Mouse (Mus musculus) megakaryocyte, embryonic 14.5 days (primary cell): ENCODE measurements around the gene Pxdn. TPM values are rescaled to one million over a fixed set of nuclear protein-coding genes. Genes with fewer than 3 reads are reported as not detected.

Experiments
- H3K27me3 ChIP-seq: replicated peaks from 2 replicates; pipeline ENCODE3; 2012; ENCODE audit warnings: inconsistent platforms
- H3K36me3 ChIP-seq: replicated peaks from 2 replicates; pipeline ENCODE3; 2012; ENCODE audit warnings: low read length, inconsistent platforms, mixed read lengths
- H3K4me1 ChIP-seq: 2 replicates; pipeline ENCODE4 v1.6.1; 2012; ENCODE audit warnings: inconsistent platforms
- H3K4me3 ChIP-seq: replicated peaks from 2 replicates; pipeline ENCODE3; 2012; ENCODE audit warnings: moderate library complexity, mild to moderate bottlenecking, inconsistent platforms
- H3K9me3 ChIP-seq: 2 replicates; pipeline ENCODE4 v1.6.1; 2012; ENCODE audit warnings: inconsistent platforms
- FLI1 ChIP-seq: IDR thresholded peaks from 2 replicates; pipeline ENCODE4 v1.6.1; 2012; ENCODE audit warnings: low read length, inconsistent platforms, mixed read lengths
- GATA1 ChIP-seq: IDR thresholded peaks from 3 replicates; pipeline ENCODE4 v1.6.1; 2012; ENCODE audit warnings: mixed read lengths, low read length, inconsistent platforms, borderline replicate concordance
- polyA plus RNA-seq: library from polyadenylated mRNA; stranded (reverse); fragments of >175 nt; gene quantifications from 2 replicates; pipeline ENCODE4 v1.2.3, GENCODE M21; 2012; ENCODE audit warnings: low replicate concordance; ENCODE audit not compliant: insufficient read depth

Gene Pxdn
- polyA plus RNA-seq, 1 experiment: 0.02 TPM

DNA sequence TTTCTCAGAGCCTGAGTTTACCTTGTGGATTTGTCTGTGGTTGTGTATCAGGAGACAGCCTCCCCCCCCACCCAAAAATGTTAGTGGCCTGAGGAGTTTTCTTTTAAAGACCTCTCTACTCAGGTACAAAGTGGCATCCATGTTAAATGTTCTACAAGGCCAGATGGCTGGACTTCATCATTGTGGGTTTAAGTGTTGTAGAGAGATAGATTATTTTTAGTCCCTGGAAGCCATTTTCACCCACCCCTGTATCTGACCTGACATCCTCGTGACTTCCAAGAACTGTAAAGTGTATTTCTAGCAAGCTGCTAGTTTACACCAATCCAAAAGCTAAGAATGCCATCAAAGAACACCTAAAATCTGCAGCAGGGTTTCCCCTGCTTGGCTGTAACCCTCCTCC is 6.8 kb upstream of the Pxdn start:
- H3K4me3 ChIP-seq: no peak overlapping the region
- H3K9me3 ChIP-seq: no peaks in the 10 kb centered on the region
- H3K36me3 ChIP-seq: no peaks in the 10 kb centered on the region
- H3K27me3 ChIP-seq: no peaks in the 10 kb centered on the region
- no peak for TF ChIP-seq GATA1
- TF ChIP-seq FLI1: no peak
- no peaks in the 10 kb centered on the region for H3K4me1 ChIP-seq

- no peak overlapping the region for H3K4me3 ChIP-seq
- peaks cover 6% of the 10 kb centered on the region for H3K27me3 ChIP-seq
- H3K9me3 ChIP-seq: no peaks in the 10 kb centered on the region
- no peaks in the 10 kb centered on the region for H3K4me1 ChIP-seq
- no peaks in the 10 kb centered on the region for H3K36me3 ChIP-seq
- TF ChIP-seq FLI1 (no peak), GATA1 (no peak)
Measured at GRCm38 (mm10) chr12:29932951-29933350, 4.5 kb upstream of the Pxdn start.

DNA sequence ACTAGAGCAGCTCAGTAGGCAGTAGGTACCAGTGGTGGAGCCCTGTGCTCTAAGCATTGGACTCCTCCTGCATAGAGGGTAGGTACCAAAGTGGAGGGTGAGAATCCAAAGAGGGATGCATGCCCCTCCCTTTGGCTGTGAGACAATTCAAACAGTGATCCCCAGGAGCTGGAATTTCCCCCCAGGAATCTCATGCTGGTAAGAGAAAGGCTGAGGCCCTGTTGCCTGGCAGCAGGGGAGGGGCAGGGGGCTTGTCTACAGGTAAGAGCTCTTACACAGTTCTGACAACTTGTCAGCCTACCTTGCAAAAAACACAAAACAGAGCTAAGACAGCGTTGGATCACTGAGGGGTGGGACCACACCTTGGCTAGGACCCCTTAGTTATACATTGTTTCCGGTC is 3.9 kb upstream of the Pxdn start:
- H3K4me1 ChIP-seq: no peaks in the 10 kb centered on the region
- peaks cover 11% of the 10 kb centered on the region for H3K27me3 ChIP-seq
- H3K36me3 ChIP-seq: no peaks in the 10 kb centered on the region
- no peaks in the 10 kb centered on the region for H3K9me3 ChIP-seq
- no peak for TF ChIP-seq GATA1
- no peak overlapping the region for H3K4me3 ChIP-seq

DNA sequence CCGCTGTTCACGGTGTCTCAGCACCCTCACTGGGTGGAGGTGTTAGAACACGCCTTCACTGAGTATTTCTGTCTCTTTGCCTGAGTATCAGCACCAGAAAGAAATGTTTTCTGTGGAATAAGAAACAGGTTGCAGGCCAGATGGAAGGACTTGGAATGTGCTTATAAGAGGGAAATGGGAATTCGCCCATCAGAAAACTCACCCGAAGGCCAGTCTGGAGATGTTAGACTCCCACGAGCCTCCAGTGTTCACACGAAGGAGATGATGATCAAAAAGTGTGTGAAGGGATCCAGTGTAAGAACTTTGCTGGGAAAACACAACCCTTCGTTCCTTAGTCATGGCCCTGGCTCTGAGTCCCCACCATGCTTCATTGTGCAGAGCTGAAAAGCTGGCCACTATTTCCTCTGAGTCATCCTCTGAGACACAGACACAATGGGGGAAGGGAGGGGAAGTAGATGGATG is 3.3 kb upstream of the Pxdn start:
- Histone ChIP-seq H3K36me3 (no peaks in the 10 kb centered on the region), H3K4me3 (no peak overlapping the region), H3K27me3 (peaks cover 14% of the 10 kb centered on the region), H3K9me3 (no peaks in the 10 kb centered on the region), H3K4me1 (no peaks in the 10 kb centered on the region)
- TF ChIP-seq FLI1 (no peak), GATA1 (no peak)

- no peak for TF ChIP-seq FLI1
- no peak for TF ChIP-seq GATA1
- Histone ChIP-seq H3K9me3 (peaks cover 4% of the 10 kb centered on the region; the same call in 1 of the 2 replicates), H3K4me3 (peak overlapping the region; percentile 14), H3K27me3 (peaks cover 14% of the 10 kb centered on the region), H3K4me1 (no peaks in the 10 kb centered on the region), H3K36me3 (no peaks in the 10 kb centered on the region)
Measured at GRCm38 (mm10) chr12:29937851-29938375, 505 bp downstream of the Pxdn start.

DNA sequence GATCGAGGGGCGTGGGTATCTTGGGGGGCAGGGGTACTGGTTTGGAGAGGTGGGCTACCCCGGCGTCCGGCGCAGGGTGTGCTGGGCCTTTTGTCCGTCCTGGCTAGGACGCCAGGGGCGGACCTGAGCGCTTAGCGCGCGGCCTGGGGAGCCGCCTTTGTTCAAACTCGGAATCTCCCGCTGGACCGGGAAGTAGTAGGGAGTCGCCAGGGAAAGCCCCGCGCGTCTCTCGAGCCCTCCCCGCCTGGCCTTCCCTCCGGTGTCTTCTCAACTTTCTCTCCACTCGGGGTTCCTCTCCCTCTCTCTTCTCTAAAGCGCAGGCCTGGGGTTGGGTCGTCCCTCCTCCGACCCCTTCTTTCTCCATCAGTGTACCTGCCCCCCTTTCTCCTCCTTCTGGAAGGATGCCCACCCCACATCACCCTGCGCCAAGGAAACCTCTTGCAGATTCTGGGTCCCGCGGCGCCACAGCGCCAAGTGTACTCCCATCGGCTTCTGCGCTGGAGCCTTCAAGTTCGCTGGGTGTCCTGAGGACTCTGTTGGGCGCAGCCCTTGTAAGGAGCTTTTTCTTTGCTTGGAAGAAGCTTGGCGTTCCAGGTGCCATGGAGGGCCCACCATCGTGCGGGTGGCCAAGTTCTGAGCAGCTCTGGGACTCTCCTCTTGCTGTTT is 1.1 kb downstream of the Pxdn start:
- H3K4me3 ChIP-seq: no peak overlapping the region
- H3K27me3 ChIP-seq: peaks cover 14% of the 10 kb centered on the region
- H3K9me3 ChIP-seq: peaks cover 4% of the 10 kb centered on the region; the same call in 1 of the 2 replicates
- no peaks in the 10 kb centered on the region for H3K36me3 ChIP-seq
- TF ChIP-seq FLI1: no peak
- TF ChIP-seq GATA1: no peak
- no peaks in the 10 kb centered on the region for H3K4me1 ChIP-seq

DNA sequence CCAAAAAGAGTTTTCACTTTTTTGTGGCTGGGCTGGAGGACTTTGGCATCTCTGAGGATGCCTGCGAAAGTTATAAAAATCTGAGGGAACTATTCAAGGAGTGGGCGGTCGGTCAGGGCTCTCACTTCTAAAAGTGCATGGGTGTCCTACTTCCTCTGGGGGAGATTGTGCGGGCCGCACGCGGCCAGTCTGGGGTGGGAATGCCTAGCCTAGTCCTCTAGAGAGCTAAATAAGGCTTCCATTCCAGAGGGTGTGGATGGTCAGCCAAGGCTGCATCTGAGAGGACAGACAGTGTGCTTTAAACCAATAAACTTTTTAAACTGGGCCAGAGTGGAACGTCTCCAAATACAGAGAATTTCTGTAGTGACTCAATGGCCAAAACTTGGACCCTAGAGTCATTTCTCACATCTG is 1.9 kb downstream of the Pxdn start:
- no peak overlapping the region for H3K4me3 ChIP-seq
- TF ChIP-seq GATA1: no peak
- no peak for TF ChIP-seq FLI1
- no peaks in the 10 kb centered on the region for H3K4me1 ChIP-seq
- H3K36me3 ChIP-seq: no peaks in the 10 kb centered on the region
- H3K9me3 ChIP-seq: peaks cover 4% of the 10 kb centered on the region; the same call in 1 of the 2 replicates
- peaks cover 14% of the 10 kb centered on the region for H3K27me3 ChIP-seq

DNA sequence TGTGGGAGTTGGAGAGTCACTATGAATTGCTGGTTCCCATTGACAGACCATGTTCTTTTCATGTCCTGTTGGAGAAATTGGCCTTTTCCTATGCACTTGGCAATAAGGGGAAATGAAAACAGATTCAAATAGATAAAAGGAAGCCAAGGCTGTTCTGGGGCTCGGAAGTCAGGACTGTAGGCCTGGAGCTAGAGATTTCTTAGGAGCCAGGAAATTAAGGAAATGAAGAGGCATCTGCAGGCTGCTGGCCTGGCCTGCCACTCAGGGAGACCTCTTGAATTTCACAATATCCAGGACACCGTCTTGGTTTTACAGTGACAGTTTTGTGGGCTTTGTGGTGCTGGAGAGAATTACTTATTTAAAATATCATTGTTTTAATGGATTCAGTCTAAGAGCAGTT is 5.0 kb downstream of the Pxdn start:
- peaks cover 13% of the 10 kb centered on the region for H3K27me3 ChIP-seq
- H3K36me3 ChIP-seq: no peaks in the 10 kb centered on the region
- H3K9me3 ChIP-seq: peaks cover 8% of the 10 kb centered on the region; the same call in 1 of the 2 replicates
- no peaks in the 10 kb centered on the region for H3K4me1 ChIP-seq
- H3K4me3 ChIP-seq: no peak overlapping the region
- TF ChIP-seq FLI1 (no peak), GATA1 (no peak)

DNA sequence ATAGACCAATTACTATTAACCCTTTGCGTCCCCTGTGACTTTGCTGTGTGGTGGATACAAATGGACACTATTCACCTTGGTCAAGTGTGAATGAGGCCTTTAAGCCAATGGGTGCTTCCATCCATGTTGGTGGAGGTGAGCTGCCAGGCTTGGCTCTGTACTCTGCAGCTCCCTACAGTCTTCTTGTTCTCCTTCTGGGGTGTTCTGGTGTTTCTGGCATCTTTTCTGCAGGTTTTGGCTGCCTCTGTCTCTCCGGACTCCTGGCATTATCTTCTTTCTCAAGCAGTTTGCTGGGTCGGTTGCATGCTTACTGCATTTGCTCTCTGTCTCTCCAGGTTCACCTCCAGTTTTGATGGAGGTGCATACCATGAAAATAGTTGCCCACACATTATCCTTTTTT is 7.2 kb downstream of the Pxdn start:
- H3K4me3 ChIP-seq: no peak overlapping the region
- no peaks in the 10 kb centered on the region for H3K36me3 ChIP-seq
- H3K4me1 ChIP-seq: no peaks in the 10 kb centered on the region
- peaks cover 15% of the 10 kb centered on the region; the same call in 1 of the 2 replicates for H3K9me3 ChIP-seq
- H3K27me3 ChIP-seq: no peaks in the 10 kb centered on the region
- TF ChIP-seq GATA1 (no peak), FLI1 (no peak)

GRCm38 (mm10) chr12:29945182-29945743 is 7.9 kb downstream of the Pxdn start:
- no peaks in the 10 kb centered on the region for H3K36me3 ChIP-seq
- no peaks in the 10 kb centered on the region for H3K27me3 ChIP-seq
- H3K4me3 ChIP-seq: no peak overlapping the region
- TF ChIP-seq FLI1 (no peak), GATA1 (no peak)
- H3K4me1 ChIP-seq: no peaks in the 10 kb centered on the region
- peaks cover 15% of the 10 kb centered on the region; the same call in 1 of the 2 replicates for H3K9me3 ChIP-seq
